Mouse (Mus musculus) ovary, postnatal 14 days (tissue): ENCODE data around the gene Zfp512b.

Experiments
- DNase-seq: peaks from one replicate; pipeline ENCODE4 v3.0.0; 2022; ENCODE audit warnings: low spot score

The Zfp512b gene

DNA sequence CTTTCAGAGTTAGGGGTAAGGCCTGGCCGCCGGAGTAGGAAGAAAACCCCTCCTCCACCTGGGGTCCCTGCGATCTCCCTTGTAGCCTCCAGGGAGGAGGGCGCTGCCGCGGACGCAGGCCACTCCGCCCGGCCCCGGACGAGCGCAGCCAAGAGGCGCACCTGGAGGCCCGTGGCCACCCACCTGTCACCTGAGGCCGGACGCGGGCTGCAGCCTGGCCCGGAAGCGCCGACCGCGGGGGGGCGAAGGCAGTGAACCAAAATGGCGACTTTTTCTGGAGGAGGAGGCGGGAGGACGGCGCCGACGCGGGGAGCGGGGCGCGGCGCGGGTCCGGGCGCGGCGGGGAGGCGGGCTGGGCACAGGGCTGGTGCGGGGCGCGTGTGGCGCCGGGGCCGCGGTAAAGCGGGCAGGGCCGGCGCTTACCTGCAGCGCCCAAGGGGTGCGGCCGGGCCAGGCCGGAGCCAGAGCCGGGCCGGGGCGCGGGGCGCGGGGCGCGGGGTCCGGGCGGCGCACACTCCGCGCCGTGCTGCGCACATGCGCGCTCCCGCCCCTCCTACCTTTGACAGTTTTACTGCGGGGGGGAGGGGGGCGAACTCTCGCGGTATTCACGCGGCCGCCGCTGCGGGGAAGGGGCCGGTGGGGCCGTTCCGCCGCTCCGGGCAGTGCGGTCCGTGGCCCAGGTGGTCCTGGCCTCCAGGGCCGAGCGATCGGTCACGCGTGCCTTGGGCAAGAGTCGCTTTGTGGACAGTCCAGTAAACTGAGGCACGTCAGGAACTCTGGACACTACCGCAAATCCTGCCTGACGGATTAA, at the start of gene Zfp512b:
Zfp512b (minus strand) TSS at position 573 of the 811 bp plus-strand sequence.
- peak; percentile 67 for DNase-seq

DNA sequence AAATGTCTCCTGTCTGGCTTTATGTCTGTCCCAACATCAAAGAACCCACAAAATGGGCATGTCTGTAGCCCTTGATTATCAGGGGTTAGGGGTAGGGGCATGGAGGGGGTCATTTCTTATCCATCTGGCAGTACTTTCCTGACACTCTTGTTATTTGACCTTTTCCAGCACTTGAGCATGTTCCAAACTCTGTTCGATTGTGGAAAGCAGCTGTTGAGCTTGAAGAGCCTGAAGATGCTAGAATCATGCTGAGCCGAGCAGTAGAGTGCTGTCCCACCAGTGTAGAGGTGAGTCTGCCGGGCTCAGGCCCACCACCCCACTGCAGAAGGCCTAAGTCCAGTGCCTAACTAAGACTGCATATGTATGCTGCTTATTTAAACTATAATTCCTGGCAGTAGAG, 43.3 kb upstream of the Zfp512b start:
- no peak for DNase-seq

DNA sequence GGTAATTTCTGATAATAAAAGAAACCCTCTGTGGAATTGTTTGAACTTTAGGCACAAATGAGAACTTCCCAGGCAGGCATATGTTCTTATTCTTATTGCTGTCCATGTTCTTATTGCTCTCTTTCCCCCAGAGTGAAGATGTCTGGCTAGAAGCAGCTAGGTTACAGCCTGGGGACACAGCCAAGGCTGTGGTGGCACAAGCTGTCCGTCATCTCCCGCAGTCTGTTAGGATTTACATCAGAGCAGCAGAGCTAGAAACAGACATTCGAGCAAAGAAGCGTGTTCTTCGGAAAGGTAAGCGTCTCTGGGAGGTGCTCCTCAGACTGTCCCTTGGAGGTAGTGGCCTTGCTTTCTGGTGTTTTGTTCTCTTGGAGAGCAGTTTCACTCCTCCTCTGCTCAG, 40.0 kb upstream of the Zfp512b start:
- no peak for DNase-seq

DNA sequence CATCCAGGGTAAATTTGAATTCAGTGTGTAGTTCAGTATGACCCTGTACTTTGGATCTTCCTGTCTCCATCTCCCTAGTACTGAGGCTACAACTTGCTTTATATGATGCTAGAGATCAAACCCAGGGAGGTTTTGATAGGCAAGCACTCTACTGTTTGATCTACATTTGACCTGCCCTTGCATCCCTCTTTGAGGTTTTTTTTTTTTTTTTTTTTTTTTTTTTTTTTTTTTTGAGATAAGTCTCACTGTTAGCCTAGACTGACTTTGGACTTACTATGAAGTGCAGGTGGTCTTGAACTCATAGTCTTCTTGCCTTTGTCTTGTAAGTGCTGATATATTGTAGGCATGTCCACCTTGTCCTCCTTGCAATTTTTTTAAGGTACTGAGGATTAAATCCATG, 35.9 kb upstream of the Zfp512b start:
- no peak for DNase-seq

DNA sequence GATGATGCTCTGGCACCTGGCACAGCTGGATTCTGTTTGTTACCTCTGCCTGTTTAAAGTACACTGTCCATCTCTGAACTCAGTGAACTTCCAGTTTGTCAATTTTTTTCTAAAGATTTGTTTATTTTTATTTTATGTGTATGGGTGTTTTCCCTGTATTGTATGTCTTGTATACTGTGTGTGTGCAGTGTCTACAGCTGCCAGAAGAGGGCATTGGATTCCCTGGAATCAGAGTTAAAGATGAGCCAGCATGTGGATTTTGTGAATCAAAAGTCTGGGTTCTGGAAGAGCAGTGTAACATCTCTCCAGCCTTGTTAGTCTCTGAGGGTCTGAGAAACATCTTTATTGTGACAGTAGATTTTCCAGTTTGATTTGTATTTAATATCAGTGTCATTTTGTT, 30.8 kb upstream of the Zfp512b start:
- no peak for DNase-seq

DNA sequence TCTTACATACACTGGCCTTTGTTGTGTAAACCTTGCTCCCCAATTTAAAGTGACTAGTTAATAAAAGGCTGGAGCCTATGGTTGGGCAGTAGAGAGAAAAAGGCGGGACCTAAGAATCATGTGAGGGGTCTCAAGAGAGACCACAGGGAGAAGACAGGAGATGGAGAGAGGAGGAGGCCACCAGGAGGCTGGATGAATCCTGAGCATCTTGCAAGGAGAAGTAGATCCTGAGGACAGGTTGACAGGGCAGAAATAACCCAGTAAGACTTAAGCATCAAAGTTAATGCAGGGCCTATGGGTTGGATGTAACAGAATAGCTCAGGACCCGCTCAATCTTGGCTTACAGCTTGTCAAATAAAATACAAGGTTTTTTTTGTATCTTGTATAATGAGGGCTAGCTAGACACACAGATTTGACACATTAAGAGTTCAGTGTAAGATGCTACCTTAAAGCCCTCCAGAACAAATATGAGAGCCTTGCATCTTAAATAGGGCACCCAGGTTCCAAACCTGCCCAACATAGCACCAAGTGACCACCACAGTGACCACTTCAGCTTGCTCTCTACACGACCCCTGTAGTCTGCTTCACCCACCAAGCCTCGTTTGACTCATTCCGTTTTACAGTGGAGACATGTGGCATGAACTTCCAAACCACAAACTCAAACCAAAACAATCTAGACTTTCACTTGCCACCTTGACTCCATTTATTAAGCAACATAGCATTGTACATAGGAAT, 26.3 kb upstream of the Zfp512b start:
- DNase-seq, result no peak

DNA sequence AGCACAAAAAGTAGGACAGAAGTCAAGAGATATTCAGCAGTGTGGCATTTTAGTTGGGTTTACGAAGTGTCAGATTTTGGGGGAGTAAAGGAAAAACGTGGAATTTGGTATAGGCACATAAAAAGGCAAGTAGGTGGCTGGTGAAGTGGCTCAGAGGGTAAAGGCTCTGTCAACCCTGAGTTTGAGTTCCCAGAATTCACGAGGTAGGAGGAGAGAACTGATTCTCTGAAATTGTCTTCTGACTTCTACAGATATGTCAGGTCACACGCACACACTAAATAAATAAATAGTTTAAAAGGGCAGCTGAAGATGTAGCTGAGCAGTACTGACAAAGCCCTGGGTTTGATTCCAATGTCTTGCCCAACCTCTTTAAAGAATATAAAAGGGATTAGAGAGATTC, 9.8 kb upstream of the Zfp512b start:
- DNase-seq, result no peak

DNA sequence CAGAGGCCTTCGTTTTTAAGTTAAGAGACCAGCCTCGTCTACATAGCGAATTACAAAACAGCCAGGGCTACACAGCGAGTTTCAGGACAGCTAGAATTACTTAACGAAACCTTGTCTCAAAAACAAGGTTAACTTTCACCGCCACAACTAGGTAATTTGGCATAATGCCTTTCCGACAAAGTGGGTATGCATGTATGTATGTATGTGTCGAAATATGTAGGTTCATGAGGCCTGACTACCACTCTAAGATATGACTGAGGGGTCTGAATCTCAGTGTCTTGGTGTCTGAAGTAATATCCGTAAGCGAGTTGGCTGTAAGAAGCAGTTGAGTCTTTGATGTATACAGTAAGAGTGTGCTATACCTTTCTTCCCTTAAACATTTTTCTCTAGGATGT, 9.1 kb upstream of the Zfp512b start:
- DNase-seq, result no peak

DNA sequence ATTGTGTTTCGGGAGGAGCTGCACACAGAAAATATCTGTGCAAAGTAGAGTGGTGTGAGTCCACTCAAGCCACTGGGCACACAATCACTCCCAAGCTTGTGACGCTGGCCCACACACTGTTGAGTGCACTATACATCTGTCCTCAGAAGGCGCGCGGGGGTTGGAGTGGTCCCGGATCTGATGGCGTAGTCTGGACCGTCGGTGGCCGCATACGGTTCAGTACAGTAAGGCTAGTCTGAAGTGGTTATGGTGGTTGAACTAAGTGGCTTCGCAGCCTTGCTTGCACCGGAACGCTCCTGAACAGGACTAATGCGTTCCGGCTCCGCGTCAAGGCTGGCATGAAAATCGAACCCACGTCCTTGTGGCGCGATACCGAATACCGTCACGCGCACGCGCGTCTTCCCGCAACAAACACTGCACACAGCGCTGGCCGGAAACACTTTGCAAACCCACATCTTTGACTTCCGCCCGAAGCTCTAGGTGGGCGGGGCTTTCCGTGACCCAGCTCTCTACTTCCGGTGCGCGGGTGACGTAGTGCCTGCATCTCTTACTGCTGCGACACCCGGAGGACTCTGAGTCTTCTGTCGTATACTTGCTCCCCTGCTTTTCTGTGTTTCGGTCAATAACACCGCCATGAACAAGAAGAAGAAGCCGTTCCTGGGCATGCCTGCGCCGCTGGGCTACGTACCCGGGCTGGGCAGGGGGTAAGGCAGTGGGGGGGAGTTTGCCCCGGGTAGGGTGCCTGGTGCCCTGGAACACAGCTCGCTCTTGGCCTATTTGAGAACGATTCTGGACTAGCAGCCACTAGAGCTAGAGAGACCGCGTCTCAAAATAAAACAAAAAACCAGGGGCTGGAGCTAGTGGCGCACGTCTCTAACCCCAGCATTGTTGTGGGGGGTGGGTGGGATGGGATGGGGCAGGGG, 8.5 kb upstream of the Zfp512b start:
- DNase-seq, result peak; percentile 92

DNA sequence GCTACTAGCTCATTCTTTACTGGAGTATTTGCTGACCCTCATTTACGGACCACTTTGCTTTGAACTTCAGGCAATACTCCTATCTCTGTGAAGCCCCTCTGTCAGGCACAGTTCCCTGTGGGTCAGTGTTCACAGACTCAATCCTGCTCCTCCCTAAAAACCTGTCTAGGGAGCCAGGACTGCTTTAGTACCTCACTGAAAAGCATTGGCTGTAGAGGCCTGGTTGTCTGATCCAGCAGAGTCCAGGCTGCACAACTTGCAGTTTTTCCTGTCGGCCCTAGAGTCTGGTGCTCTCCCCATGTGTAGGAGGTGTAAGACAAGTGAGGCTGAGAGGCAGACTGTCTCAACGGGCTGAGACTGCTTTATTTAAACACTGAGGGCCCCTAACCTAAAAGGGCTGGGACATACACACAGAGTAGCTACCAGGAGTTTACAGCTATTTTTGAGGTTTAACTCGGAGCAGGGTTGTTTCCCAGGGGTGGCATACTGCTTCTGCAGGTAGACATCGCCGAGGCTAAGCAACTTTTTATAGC, 7.7 kb upstream of the Zfp512b start:
- DNase-seq, result no peak

DNA sequence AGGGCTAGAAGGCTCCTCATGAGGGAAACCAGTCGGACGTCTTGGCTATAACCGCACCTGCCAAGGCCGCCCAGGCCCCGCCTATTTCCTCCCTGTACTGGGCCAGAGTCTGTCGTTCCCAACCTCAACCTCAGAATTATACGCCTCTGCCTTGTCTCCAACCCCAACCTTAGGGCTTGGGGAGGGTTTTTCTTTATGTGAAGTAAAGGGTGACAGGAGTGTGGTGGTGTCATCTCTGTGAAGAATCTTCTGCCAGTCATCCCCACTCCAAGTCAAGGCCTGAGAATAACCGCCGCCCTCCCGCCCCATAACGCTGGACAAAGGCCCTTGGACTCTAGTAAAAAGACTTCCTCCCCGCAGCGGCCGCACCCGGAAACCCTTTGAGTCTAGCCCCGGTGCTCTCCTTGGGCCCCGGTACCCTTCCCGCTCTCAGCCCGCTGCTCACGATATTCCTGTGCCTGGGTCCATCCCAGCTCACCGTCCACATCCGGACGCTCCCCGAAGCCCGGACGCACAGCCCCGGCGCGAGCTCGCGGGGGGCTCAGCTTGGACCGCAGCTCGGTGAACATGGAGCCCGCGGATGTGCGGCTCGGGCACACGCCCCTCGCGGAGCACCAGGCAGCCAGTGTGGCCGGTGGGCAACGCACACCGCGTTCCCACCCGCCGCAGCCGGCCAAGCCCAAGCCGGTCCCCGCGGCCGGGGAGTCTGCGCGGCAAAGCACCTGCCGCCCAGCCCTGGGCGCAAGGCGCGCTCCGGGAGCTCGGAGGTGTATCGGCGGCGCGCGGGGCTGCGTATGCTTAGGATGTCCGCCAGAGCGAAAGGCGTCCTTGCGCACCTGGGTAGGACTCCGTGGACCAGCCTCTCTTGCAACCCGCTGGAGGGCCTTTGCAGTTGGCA, 6.1 kb upstream of the Zfp512b start, which contains the start of gene Samd10:
Samd10 (minus strand) TSS at position 759 of the 898 bp plus-strand sequence.
- peak; percentile 44 for DNase-seq

DNA sequence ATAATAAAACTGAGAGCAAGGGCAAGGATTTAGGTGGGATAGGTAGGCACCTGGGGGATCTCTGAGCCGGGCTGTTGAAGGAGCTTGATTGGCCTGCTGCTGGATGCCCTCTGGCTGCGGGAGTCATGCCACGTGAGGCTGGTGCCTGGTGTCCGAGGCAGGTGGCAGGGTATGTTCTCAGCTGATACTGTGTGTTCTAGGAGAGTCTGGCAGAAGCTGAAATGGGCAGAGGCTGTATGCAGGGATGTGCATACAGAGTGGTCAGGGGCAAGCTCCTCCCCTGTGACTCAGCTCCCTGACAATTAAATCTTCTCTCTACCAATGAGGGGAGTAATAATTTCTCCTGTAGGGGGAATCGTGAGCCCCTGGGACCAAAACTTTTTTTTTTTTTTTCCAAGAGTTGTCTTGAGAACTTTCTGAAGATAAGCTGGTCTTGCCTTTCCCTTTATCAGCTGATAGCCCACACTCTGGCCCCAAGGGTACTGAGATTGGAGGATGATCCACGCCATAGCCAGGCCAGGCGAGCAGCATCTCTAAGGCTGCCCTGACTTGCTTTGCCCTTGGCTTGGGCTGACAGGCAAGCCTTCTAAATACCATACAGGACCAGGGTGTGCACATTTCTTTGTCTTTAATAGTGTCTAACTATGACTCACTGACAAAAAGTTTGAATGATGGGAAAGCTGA, 4.9 kb upstream of the Zfp512b start:
- DNase-seq, result no peak

DNA sequence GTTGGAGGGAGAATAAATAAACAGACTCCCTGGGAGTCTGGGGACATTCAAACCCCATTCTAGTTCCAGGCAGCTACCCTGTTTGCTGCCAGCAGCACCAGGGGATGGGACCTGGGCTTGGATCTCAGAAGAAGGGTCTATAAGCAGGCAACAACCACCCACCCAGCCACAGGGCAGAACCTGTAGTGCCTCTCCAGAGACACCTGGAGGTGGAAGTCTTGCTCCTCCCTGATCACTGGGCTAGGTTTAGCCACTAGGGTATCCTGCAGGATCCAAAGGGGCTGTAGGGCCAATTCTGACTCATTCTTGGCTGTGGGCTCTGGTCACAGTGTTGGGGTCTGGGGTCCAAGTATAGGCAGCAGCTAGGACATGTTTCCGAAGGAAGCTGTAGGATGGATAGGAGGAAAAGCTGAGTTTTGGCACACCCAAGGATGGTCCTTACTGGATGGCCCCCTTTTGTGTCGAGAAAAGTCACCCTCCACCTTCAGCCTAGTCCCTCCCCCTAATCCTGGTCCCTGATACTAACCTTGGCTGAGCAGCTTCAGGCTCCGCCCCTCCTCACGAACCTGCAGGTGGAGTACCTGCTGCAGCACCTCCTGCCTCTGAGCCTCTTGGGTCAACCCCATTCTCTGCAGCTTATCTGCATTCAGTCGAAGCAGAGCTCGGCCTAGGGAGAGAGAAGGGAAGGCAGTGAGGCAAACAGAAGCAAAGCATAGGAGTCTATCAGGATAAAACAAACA, 3.8 kb upstream of the Zfp512b start:
- no peak for DNase-seq

DNA sequence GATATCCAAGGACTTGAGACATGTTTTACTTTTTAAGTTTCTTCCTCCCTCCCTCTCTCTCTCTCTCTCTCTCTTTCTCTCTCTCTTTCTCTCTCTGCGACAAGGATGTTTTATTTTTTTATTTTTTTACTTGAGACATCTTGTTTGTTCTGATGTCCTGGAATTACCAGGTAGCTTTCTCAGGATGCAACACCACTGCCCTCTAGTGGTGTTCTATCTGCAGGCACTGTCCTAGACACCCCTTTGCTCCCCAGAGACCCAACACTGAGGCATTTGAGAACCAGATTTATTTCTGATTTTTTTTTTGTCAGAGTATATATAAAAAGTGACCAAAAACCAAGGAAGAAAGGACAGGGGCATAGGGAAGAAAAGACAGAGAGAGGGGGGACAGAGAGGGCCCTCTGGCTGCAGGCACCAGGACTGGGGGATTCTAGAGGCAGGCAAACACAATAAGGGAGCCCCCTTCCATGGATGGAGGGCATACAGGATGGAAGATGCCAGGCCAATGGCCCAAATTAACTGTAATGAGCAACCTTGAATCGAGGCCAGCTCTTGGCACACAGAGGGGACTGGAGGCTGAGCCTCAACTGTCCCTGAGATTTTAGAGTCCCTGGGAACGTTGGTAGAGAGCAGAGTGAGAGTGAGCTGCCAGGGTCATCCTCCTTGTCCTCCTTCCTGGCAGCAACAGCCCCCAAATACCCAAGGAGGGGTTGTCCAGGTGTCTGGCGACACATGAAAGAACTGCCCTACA, 2.5 kb upstream of the Zfp512b start:
- DNase-seq, result no peak

DNA sequence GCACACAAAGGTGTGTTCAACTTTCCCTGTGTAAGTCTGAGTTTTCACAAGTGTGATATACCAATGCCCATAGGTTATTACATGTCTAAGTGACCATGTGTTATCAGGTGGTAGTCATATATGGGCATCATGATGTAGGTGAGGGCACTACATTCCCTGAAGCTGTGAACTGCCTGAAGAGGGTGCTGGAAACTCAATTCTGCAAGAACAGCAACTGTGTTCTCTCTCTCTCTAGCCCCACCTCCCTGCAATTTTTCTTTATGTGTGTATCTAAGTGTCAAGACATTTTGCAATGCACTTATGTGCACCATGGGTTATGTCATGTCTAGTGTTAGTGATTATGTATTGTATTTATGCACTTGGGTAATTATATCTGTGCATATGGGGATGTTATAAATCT, 1.3 kb upstream of the Zfp512b start:
- no peak for DNase-seq

DNA sequence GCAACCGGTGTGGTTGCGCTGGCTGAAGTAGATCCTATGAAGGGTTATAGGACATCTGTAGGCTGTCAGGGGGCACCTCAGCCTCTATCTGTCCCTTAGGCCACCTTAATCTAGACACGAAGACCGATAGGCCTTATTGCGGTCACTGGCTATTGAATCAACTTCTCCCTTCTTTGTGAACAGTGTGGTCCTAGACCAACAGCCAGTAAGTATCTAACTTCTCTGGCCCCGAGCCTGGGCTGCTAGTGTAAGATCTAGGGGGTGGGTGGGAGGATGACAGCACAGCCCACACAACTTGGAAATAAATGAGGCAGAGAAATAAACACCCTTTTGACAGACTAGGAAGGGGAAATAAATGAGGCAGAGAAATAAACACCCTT, 429 bp upstream of the Zfp512b start:
- no peak for DNase-seq

DNA sequence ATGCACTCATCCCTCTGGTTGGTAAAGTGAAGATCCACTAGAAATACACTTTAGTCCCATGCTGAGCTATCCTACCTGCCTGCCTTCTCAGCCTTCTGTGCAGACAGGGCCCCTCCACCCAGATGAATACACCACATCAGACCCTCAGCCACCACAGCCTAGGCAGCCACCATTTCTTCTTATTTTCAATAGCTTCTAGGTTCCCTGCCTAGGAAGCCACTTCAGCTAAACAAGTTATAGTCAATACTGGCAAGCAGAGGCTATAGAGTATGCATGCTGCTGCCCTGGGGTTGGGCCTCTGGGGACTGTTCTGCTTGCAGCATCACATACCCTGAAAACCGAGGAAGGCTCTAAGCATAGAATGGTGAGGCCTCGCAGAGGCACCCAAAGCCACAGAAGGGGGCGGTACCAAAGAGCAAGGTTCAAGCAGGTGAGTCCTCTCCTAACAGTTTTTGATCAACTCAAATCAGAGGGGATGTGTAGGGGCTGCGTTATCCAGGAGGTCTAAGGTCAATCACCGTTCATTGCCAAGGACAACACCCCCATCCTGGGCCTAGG, 996 bp downstream of the Zfp512b start, which contains the start of gene Prpf6:
Prpf6 (plus strand) TSS at position 341 of the 558 bp plus-strand sequence.
- DNase-seq, result no peak

DNA sequence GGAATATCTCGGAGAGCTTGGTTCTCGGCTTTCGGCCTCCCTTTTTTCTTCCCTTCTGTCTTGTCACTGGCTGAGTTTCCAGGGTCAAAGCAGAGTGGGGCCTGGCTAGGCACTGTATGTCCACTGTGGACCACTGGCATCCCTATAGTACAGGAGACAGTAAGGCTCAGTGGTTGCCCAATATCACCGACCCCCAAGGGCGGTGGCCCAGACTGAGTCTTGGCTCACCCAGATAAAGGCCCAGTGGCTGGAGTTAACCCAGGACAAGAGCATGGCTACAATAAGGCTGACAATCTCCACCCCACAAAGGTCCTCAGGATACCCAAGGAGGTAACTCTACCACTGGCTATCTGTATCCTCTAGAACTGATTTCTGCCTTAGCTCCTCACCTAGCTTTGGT, 2.1 kb downstream of the Zfp512b start:
- DNase-seq, result no peak

DNA sequence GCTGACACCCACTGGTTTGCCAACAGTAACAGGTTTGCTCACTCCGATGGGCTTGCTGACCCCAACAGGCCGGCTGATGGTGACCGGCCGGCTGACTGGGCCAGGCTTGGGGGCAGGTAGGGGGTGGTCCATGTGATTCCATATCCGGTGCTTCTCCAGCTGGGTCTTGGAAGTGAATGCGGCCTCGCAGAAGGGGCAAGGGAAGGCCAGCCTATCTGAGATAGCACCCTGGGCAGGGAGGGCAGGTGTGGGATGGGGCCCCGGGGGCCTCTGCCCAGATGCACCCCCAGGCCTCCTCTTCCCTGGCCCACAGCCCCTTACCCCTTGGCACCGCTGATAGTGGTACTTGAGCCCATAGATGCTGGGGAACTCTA, 2.9 kb downstream of the Zfp512b start:
- no peak for DNase-seq
